Mouse (Mus musculus): ENCODE measurements around the gene Mdn1.
A peak's percentile ranks its signal among the peaks of the same experiment; 100 is the strongest.

The Mdn1 gene

DNA sequence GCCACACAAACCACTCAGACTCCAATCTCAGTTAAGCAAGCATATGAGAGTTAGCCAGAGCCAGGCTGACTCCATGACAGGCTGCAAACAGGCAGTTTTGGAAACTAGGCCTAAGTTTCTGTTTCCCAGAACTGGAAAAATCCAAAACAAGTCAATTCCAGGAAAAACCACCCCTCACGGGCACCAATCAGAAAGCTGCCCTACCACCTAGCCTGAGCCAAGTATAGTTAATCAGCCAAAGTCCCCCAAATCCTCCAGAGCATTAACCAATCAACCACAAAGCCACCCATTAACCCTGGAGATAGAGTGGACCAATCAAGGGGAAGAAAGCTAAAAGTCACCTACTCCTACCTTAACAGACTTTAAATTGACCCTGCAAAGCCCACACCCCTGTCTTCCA, 130.2 kb downstream of the Mdn1 start:
- DNase-seq (ENCODE audit: extremely low spot score): no peak

DNA sequence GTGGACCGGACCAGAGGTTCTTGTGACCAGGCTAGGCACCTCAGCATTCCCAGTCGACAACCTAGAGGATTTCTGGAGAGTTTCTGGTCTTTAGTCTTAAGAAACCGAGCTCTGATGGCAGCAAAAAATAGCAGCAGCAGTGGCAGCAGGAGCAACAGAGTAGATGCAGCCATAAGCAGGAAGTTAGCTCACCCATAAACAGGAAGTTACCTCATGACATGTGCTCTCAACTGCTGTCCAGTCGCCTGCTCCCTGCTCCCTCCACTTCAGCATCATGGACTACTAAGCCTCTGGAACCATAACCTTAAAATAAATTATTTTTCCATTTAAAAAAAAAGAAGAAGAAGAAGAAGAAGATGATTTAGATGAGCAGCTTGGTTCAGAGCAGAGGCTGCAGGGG, 132.1 kb downstream of the Mdn1 start:
- no peak for DNase-seq (ENCODE audit: extremely low spot score)

DNA sequence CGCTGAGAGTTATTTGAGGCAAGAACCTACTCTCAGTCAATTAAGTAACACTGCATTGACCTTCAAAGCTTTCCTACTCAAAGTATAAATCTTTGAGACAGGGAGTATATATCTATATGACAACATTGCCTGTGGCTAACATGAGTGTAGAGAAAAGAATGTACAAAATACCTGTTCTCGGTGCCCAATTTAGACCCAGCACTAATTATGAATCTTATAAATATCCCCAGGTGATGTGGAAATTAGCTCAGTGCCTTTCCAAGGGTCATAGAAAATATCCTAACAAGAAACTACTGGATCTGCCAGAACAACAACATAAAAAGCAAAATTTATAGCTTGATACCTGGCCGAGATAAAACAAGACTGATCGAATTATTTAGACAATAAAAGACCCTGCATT, 142.1 kb downstream of the Mdn1 start:
- no peak for DNase-seq (ENCODE audit: extremely low spot score)

DNA sequence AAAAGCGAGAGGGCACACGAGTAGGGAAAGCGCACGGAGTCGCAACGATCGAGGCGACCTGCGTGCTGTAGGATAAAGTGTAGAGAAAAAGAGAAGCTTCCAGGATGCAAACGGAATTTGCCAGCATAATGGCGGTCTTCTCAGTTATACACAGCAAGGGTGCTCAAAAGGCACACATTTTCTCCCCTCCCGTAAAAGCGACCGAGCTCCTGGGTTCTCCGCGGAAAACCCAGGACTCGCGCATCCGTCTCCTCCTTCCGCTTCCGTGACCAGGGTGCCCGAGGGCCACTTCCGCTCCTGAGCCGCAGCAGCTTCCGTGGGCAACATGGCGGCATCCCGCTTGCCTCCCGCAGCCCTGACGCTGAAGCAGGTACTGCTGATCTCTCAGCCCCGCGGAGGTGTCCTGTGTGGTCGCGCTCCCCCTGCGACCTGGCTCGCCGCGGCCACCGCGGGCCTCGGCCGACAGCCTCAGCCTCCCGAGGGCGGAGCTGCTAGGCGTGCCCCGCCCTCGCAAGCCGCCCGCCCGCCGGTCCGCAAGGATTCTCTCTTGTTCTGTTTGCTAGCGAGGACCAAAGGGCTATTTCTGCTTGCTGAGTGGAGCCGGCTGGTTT, 143.2 kb downstream of the Mdn1 start, which contains the start of gene Lyrm2:
Lyrm2 (plus strand) TSS at position 288 of the 611 bp plus-strand sequence.
- DNase-seq (ENCODE audit: extremely low spot score): peak; percentile 90

DNA sequence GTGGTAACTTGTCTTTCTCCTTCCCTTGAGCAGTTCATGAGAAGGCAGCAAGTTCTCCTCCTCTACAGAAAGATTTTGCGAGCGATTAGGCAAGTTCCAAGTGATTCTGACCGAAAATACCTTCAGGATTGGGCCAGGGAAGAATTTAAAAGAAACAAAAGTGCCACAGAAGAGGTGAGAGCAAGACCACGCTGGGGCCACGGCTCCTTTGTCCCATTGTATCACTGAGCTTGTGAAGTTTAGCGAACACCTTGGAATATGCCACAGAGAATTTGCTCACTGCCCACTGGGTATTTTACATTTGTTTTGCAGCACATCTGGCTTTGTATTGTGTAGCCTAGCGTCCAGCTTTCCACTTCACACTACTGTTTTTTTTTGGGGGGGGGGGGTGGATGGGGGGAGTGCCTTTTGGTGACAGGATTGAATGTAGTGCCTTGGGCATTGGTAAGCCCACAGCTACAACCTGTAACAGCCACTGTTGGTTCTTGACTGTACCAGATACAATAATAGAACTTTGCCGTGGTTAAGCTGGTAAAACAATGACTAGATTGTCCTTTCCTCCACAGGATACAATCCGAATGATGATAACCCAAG, 143.8 kb downstream of the Mdn1 start:
- DNase-seq (ENCODE audit: extremely low spot score): no peak

DNA sequence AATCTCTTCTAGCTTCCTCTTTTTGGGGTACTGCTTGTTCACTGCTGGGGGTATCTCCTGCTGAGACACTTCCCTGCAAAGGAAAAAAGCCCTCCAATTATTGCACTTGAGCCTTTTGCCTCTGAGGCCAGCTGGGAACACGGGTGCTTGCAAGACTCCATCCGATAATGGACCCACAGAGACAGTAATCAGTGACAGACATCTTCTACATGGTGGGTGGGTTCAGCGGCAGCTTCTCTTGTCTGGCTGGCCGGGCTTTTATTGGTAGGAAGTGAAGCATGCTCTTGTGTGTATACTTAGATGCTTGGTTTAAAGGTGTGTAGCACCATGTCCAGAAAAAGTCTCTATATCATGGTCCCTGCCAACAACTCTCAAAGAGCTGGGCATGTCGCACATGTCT, 160.6 kb downstream of the Mdn1 start:
- no peak for DNase-seq (ENCODE audit: extremely low spot score)

DNA sequence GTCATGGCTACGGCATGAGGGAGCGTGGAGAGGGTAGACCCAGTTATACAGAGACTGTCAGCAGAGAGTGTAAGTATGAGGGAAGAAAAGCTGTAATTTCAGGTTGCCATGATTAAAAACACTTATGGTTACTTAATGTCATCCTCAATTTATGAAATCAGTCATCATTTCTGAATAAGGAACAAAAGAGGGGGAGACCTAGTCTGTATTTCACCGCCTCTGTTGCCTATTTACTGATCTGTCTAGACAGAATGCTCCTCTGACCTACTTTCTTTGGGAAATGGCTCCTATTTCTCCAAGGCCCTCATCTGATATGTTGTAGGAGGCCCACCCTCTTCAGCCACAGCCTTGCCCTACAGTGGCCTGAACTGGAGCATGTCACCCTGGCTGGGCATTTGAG, 163.8 kb downstream of the Mdn1 start:
- DNase-seq (ENCODE audit: extremely low spot score): no peak

DNA sequence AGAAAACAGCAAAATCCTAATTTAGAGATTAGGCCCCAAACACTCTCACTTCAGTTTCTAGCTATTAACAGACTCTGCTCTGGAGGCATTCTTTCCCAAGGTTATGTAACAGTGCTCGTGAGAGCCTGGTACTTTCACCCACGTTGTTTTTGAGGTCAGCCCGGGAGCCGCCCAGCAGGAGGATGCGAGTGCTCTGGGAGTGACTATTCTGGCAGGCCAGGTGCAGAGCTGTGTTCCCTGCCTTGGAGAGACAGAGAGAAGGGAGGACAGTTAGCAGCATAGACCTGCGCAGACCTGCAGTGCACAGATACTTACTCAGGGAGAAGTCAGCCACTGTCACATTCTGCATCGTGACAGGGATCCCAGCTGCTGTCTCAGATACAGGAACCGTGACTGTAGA, 167.3 kb downstream of the Mdn1 start:
- no peak for DNase-seq (ENCODE audit: extremely low spot score)

All from embryo, embryonic 9.5 days (tissue).